Mouse (Mus musculus): ENCODE measurements at regions not wholly inside any gene's neighbourhood (a gene's known extent, or its start where the extent isn't known, plus 50 kb on each side); places are given as distances from the start of the nearest gene placed in this dataset.

DNA sequence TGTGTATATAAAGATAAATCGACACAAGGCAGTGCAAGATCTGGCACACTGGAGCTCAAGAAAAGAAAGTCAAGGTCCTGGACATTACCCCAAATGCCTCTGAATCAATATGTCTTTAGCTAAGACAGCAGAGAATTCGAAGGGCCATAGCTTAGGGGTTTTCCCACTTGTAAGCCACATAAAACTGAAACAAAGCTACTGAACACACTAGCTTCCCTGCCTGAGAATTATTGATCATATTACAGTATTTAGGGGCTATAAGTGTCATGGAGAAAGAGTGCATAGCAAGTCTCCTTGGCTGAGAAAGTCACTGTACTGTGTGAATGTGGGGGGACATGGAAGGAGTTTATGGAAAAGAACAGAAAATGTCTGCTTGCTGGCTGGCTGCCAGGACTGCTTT lies 207.3 kb upstream of the Htr1f start:
- Histone ChIP-seq H3K36me3 (replicated peaks; ENCODE audit: control insufficient read depth, insufficient read depth, low read depth, low read length) (no peaks in the 10 kb centered on the region), H3K4me2 (ENCODE audit: low read depth, low read length) (no peak overlapping the region), H3K27me3 (ENCODE audit: control insufficient read depth, insufficient read depth, low read length) (no peaks in the 10 kb centered on the region), H3K4me1 (ENCODE audit: control insufficient read depth, insufficient read depth, low read length) (no peaks in the 10 kb centered on the region), H3K9ac (replicated peaks; ENCODE audit: low read length) (no peak overlapping the region), H3K27ac (replicated peaks; ENCODE audit: low read depth, low read length) (no peak overlapping the region), H3K4me3 (ENCODE audit: low read depth, low read length) (no peak overlapping the region), H3K9me3 (replicated peaks; ENCODE audit: control insufficient read depth, low read length) (no peaks in the 10 kb centered on the region)
- 89% methylated on average over 2 of the region's 2 CpGs for WGBS
- ATAC-seq (replicated peaks; ENCODE audit: insufficient number of reproducible peaks, low FRiP score, low TSS enrichment, low read depth) (no peak), DNase-seq (ENCODE audit: low spot score) (no peak)

DNA sequence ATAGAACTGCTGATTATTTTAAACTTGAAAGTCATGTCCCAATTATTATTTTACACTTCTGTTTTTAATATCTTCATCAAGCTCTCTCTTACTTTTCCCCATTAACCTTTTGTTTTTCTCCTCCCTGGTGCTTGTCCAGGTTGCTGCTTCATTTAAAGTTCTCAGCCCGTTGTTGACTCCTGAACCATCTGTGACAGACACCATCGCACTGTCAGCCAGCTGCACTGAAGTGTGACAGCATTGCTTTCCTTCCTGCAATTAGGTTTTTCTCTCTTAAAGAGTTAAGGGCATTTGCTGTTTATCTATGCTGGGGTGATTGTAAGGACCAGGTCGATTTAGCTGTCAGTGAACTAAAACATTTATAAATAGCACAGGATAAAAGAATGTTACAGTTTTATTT lies 205.3 kb upstream of the Pou1f1 start:
- H3K9me3 ChIP-seq (replicated peaks; ENCODE audit: control insufficient read depth, low read length): no peaks in the 10 kb centered on the region
- H3K27ac ChIP-seq (replicated peaks; ENCODE audit: low read depth, low read length): no peak overlapping the region
- H3K27me3 ChIP-seq (ENCODE audit: control insufficient read depth, insufficient read depth, low read length): no peaks in the 10 kb centered on the region
- ATAC-seq (replicated peaks; ENCODE audit: insufficient number of reproducible peaks, low FRiP score, low TSS enrichment, low read depth) (no peak), DNase-seq (ENCODE audit: low spot score) (no peak)
- no peak overlapping the region for H3K9ac ChIP-seq (replicated peaks; ENCODE audit: low read length)
- no peaks in the 10 kb centered on the region for H3K4me1 ChIP-seq (ENCODE audit: control insufficient read depth, insufficient read depth, low read length)
- H3K4me2 ChIP-seq (ENCODE audit: low read depth, low read length): no peak overlapping the region
- WGBS: 52% methylated on average over 3 of the region's 3 CpGs
- H3K36me3 ChIP-seq (replicated peaks; ENCODE audit: control insufficient read depth, insufficient read depth, low read depth, low read length): no peaks in the 10 kb centered on the region
- H3K4me3 ChIP-seq (ENCODE audit: low read depth, low read length): no peak overlapping the region

DNA sequence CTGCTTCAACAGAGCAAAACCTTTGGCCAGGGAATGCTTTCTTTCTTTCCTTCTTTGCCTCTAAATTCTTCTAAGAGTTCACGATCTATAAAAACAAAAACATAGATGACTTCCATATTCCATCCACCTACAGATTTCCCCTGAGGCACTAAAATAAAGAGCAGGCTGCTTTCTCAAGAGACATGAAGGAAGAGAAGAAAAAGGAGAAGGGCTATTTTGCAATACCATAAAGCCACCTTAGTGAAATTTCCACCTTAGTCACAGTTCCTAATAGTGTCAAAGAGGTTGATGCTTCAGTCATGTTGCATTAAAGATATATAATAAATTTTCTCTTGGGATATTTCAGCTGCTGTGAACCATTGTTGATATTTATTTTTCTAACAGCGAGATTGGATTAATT lies 187.9 kb upstream of the Pou1f1 start:
- Histone ChIP-seq H3K9ac (replicated peaks; ENCODE audit: low read length) (no peak overlapping the region), H3K4me3 (ENCODE audit: low read depth, low read length) (no peak overlapping the region), H3K27ac (replicated peaks; ENCODE audit: low read depth, low read length) (no peak overlapping the region), H3K4me1 (ENCODE audit: control insufficient read depth, insufficient read depth, low read length) (no peaks in the 10 kb centered on the region), H3K27me3 (ENCODE audit: control insufficient read depth, insufficient read depth, low read length) (no peaks in the 10 kb centered on the region), H3K9me3 (replicated peaks; ENCODE audit: control insufficient read depth, low read length) (no peaks in the 10 kb centered on the region), H3K36me3 (replicated peaks; ENCODE audit: control insufficient read depth, insufficient read depth, low read depth, low read length) (no peaks in the 10 kb centered on the region), H3K4me2 (ENCODE audit: low read depth, low read length) (no peak overlapping the region)
- ATAC-seq (replicated peaks; ENCODE audit: insufficient number of reproducible peaks, low FRiP score, low TSS enrichment, low read depth) (no peak), DNase-seq (ENCODE audit: low spot score) (no peak)
- 64% methylated on average over 2 of the region's 2 CpGs for WGBS

DNA sequence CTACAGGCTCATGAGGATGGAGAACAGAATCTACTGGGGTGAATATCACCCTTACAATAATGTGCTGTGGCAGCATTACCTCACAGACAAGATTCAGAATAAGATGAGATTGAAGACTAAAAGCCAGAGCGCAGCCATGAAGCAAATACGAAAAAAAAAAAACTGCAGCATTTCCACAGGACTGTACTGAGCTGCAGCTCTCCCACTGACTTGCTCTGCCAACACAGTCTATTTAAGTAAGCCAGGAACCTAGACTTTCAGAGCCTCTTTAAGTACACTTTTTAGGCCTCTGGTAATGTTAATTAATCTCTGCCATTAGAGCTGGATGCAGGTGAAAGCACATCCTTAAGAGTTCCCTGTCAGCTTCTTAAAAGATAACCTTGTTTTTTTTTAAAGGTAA lies 181.1 kb upstream of the Pou1f1 start:
- Histone ChIP-seq H3K27me3 (ENCODE audit: control insufficient read depth, insufficient read depth, low read length) (no peaks in the 10 kb centered on the region), H3K9me3 (replicated peaks; ENCODE audit: control insufficient read depth, low read length) (no peaks in the 10 kb centered on the region), H3K9ac (replicated peaks; ENCODE audit: low read length) (no peak overlapping the region), H3K4me3 (ENCODE audit: low read depth, low read length) (no peak overlapping the region), H3K4me1 (ENCODE audit: control insufficient read depth, insufficient read depth, low read length) (no peaks in the 10 kb centered on the region), H3K27ac (replicated peaks; ENCODE audit: low read depth, low read length) (no peak overlapping the region), H3K36me3 (replicated peaks; ENCODE audit: control insufficient read depth, insufficient read depth, low read depth, low read length) (no peaks in the 10 kb centered on the region), H3K4me2 (ENCODE audit: low read depth, low read length) (no peak overlapping the region)
- DNase-seq (ENCODE audit: low spot score) (no peak), ATAC-seq (replicated peaks; ENCODE audit: insufficient number of reproducible peaks, low FRiP score, low TSS enrichment, low read depth) (no peak)
- 98% methylated on average over 2 of the region's 2 CpGs for whole genome bisulfite sequencing

DNA sequence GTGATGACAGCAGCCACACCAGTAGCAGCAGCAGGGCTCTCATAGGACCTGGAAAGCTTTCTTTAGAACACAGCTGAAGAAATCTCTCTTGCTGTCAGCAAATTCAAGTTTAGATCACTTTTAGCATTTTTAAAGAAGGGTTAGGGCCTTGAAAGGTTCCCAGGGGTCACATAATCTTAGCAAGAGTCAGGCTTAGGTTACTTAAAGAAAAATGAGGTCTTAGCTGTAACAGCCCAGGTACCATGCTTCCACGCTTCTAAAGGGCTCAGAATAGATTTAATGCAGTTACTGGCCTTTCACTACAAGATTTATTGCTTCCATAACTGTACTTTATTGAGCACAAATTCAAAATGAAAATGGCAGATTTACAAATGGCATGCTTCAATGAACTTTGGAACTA lies 160.4 kb upstream of the Pou1f1 start:
- ATAC-seq (replicated peaks; ENCODE audit: insufficient number of reproducible peaks, low FRiP score, low TSS enrichment, low read depth): no peak
- Histone ChIP-seq H3K4me1 (ENCODE audit: control insufficient read depth, insufficient read depth, low read length) (no peaks in the 10 kb centered on the region), H3K9ac (replicated peaks; ENCODE audit: low read length) (no peak overlapping the region), H3K36me3 (replicated peaks; ENCODE audit: control insufficient read depth, insufficient read depth, low read depth, low read length) (no peaks in the 10 kb centered on the region), H3K4me3 (ENCODE audit: low read depth, low read length) (no peak overlapping the region), H3K27ac (replicated peaks; ENCODE audit: low read depth, low read length) (no peak overlapping the region), H3K27me3 (ENCODE audit: control insufficient read depth, insufficient read depth, low read length) (no peaks in the 10 kb centered on the region), H3K9me3 (replicated peaks; ENCODE audit: control insufficient read depth, low read length) (no peaks in the 10 kb centered on the region), H3K4me2 (ENCODE audit: low read depth, low read length) (no peak overlapping the region)
- WGBS: 70% methylated on average over 1 of the region's 1 CpGs
- no peak for DNase-seq (ENCODE audit: low spot score)

DNA sequence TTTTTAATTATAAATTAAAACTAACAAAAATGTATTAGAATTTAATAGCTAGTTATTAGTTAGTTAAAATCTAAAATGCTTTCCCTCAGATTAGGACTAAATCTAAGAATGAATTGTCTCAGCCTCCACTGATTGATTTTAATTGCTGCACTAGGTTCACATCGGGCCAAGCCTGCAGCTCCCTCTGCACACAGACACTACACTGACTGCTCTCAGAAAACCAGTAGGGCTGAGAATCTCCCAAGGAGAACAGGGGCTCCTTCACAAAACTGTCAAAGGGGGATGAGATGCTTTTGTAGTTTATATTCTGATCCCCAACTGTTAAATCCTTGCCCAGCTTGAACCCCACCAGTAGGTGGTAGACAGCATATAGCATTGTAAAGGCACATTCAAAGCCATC lies 151.0 kb upstream of the Pou1f1 start:
- WGBS: 45% methylated on average over 1 of the region's 1 CpGs

DNA sequence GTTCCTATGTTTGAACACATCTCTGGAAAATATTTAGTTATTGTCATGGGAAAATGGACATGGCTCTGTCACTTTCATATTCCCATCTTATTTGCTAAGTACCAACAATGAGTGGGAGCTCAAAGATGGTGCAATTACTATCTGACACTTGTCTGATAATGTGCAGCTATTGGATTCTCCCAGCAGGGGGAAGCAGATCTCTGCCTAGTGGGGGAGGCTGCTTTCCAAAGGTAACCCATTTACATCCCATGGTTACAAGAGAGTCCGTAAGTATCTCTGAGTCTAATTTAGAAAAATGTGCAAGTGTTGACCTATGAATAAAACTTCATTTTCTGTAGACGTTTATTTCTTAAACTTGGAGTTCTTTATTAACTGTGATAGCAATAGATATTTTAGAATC lies 149.4 kb upstream of the Pou1f1 start:
- no peaks in the 10 kb centered on the region for H3K27me3 ChIP-seq (ENCODE audit: control insufficient read depth, insufficient read depth, low read length)
- ATAC-seq (replicated peaks; ENCODE audit: insufficient number of reproducible peaks, low FRiP score, low TSS enrichment, low read depth): no peak
- 60% methylated on average over 2 of the region's 2 CpGs for WGBS

More for the DNA sequence above, 151.0 kb upstream of the Pou1f1 start:
- H3K9me3 ChIP-seq (replicated peaks; ENCODE audit: control insufficient read depth, low read length): no peaks in the 10 kb centered on the region
- H3K4me1 ChIP-seq (ENCODE audit: control insufficient read depth, insufficient read depth, low read length): no peaks in the 10 kb centered on the region
- no peak overlapping the region for H3K9ac ChIP-seq (replicated peaks; ENCODE audit: low read length)
- no peak overlapping the region for H3K4me3 ChIP-seq (ENCODE audit: low read depth, low read length)
- H3K27ac ChIP-seq (replicated peaks; ENCODE audit: low read depth, low read length): no peak overlapping the region
- H3K27me3 ChIP-seq (ENCODE audit: control insufficient read depth, insufficient read depth, low read length): no peaks in the 10 kb centered on the region
- DNase-seq (ENCODE audit: low spot score) (no peak), ATAC-seq (replicated peaks; ENCODE audit: insufficient number of reproducible peaks, low FRiP score, low TSS enrichment, low read depth) (no peak)
- H3K4me2 ChIP-seq (ENCODE audit: low read depth, low read length): no peak overlapping the region
- no peaks in the 10 kb centered on the region for H3K36me3 ChIP-seq (replicated peaks; ENCODE audit: control insufficient read depth, insufficient read depth, low read depth, low read length)

DNA sequence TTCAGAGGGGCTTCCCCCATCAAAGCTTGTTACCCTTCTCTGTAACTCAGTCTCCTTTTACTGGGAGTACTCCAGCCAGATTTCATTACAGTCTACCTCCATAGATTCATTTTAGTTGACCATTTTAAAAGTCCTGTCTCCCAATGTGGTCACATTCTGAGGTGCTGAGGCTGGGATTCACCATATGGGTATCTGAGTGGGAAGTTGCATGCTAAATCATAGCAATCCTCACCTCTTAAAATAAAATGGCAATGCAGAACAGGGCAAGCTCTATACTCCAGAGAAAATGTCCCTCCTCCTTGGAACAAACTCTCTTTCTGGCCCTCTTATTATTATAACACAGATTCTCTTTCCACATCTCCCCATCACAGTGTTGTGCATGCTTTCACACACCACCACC lies 143.8 kb upstream of the Pou1f1 start:
- H3K27me3 ChIP-seq (ENCODE audit: control insufficient read depth, insufficient read depth, low read length): no peaks in the 10 kb centered on the region
- DNase-seq (ENCODE audit: low spot score) (no peak), ATAC-seq (replicated peaks; ENCODE audit: insufficient number of reproducible peaks, low FRiP score, low TSS enrichment, low read depth) (no peak)
- no peak overlapping the region for H3K4me2 ChIP-seq (ENCODE audit: low read depth, low read length)
- H3K4me3 ChIP-seq (ENCODE audit: low read depth, low read length): no peak overlapping the region
- H3K36me3 ChIP-seq (replicated peaks; ENCODE audit: control insufficient read depth, insufficient read depth, low read depth, low read length): no peaks in the 10 kb centered on the region
- H3K4me1 ChIP-seq (ENCODE audit: control insufficient read depth, insufficient read depth, low read length): no peaks in the 10 kb centered on the region
- no peak overlapping the region for H3K9ac ChIP-seq (replicated peaks; ENCODE audit: low read length)
- H3K9me3 ChIP-seq (replicated peaks; ENCODE audit: control insufficient read depth, low read length): no peaks in the 10 kb centered on the region
- no peak overlapping the region for H3K27ac ChIP-seq (replicated peaks; ENCODE audit: low read depth, low read length)

More for the DNA sequence above, 149.4 kb upstream of the Pou1f1 start:
- DNase-seq (ENCODE audit: low spot score): peak; percentile 39
- H3K9me3 ChIP-seq (replicated peaks; ENCODE audit: control insufficient read depth, low read length): no peaks in the 10 kb centered on the region
- H3K27ac ChIP-seq (replicated peaks; ENCODE audit: low read depth, low read length): no peak overlapping the region
- no peak overlapping the region for H3K9ac ChIP-seq (replicated peaks; ENCODE audit: low read length)
- no peaks in the 10 kb centered on the region for H3K4me1 ChIP-seq (ENCODE audit: control insufficient read depth, insufficient read depth, low read length)
- no peak overlapping the region for H3K4me2 ChIP-seq (ENCODE audit: low read depth, low read length)
- no peaks in the 10 kb centered on the region for H3K36me3 ChIP-seq (replicated peaks; ENCODE audit: control insufficient read depth, insufficient read depth, low read depth, low read length)
- no peak overlapping the region for H3K4me3 ChIP-seq (ENCODE audit: low read depth, low read length)

DNA sequence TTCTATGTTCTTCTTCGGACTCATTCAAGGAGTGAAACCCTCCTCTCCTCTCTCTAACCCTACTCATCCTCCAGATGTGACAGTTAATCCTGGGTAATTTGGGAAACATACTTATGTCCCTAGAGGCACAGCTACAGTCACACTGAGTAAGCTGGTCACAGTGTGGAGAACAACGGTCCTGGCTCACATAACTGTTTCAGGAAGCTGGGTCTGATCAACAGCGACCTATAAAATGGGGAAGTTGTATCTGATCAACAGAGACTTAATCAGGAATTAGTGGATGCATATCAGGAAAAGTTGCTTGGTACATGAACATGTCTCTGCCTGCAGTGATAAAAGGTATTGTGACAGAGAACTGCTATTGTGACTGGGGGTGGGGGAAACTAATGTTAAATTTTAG lies 142.0 kb upstream of the Pou1f1 start:
- no peak for ATAC-seq (replicated peaks; ENCODE audit: insufficient number of reproducible peaks, low FRiP score, low TSS enrichment, low read depth)
- WGBS: 69% methylated on average over 3 of the region's 3 CpGs

More for the DNA sequence above, 142.0 kb upstream of the Pou1f1 start:
- H3K36me3 ChIP-seq (replicated peaks; ENCODE audit: control insufficient read depth, insufficient read depth, low read depth, low read length): no peaks in the 10 kb centered on the region
- no peaks in the 10 kb centered on the region for H3K27me3 ChIP-seq (ENCODE audit: control insufficient read depth, insufficient read depth, low read length)
- H3K4me1 ChIP-seq (ENCODE audit: control insufficient read depth, insufficient read depth, low read length): no peaks in the 10 kb centered on the region
- H3K27ac ChIP-seq (replicated peaks; ENCODE audit: low read depth, low read length): no peak overlapping the region
- no peak overlapping the region for H3K4me3 ChIP-seq (ENCODE audit: low read depth, low read length)
- H3K4me2 ChIP-seq (ENCODE audit: low read depth, low read length): no peak overlapping the region
- no peak overlapping the region for H3K9ac ChIP-seq (replicated peaks; ENCODE audit: low read length)
- no peak for DNase-seq (ENCODE audit: low spot score)
- no peaks in the 10 kb centered on the region for H3K9me3 ChIP-seq (replicated peaks; ENCODE audit: control insufficient read depth, low read length)

Measured in embryonic facial prominence, embryonic 11.5 days (tissue).